In genomic region chr12:82325502-82325901, GRCm38 (mm10) we compare ENCODE assay signal across 11 mouse cellular contexts.
"Had no signal": no experiment of that assay in that cellular context is flagged by ENCODE, and none has a peak within 500 bp of the region (broad histone marks: within the 10 kb centered on the region; RNA-seq: fewer than 3 reads in every experiment).

No protein-coding gene starts in this region.

- H3K4me3 ChIP-seq: kidney, embryonic 15.5 days; left cerebral cortex, adult 2 months; limb, embryonic 10.5 days; lung, embryonic 15.5 days; midbrain, embryonic 12.5 days; stomach, embryonic 15.5 days had no signal

- H3K4me1 ChIP-seq: limb, embryonic 10.5 days; midbrain, embryonic 12.5 days had no signal

- H3K36me3 ChIP-seq: kidney, embryonic 15.5 days; limb, embryonic 10.5 days; lung, embryonic 15.5 days; midbrain, embryonic 12.5 days; stomach, embryonic 15.5 days had no signal

- ATAC-seq: midbrain, embryonic 16.5 days had no signal

- H3K27ac ChIP-seq: kidney, embryonic 15.5 days; left cerebral cortex, adult 2 months; limb, embryonic 10.5 days; lung, embryonic 15.5 days; midbrain, embryonic 12.5 days; stomach, embryonic 15.5 days had no signal

- H3K9me3 ChIP-seq: kidney, embryonic 15.5 days; limb, embryonic 10.5 days; lung, embryonic 15.5 days; midbrain, embryonic 12.5 days; stomach, embryonic 15.5 days had no signal

- DNase-seq: kidney, adult 18-20 months; kidney, postnatal 14 days; thymus, postnatal 4 days had no signal

- H3K9ac ChIP-seq: kidney, embryonic 15.5 days; lung, embryonic 15.5 days; midbrain, embryonic 12.5 days; stomach, embryonic 15.5 days had no signal

- H3K27me3 ChIP-seq: kidney, embryonic 15.5 days; lung, embryonic 15.5 days; midbrain, embryonic 12.5 days; stomach, embryonic 15.5 days had no signal

- H3K4me2 ChIP-seq: kidney, embryonic 15.5 days; liver, embryonic 11.5 days; lung, embryonic 15.5 days; midbrain, embryonic 12.5 days; stomach, embryonic 15.5 days had no signal
